Mouse (Mus musculus): ENCODE results near the gene Flii.

DNA sequence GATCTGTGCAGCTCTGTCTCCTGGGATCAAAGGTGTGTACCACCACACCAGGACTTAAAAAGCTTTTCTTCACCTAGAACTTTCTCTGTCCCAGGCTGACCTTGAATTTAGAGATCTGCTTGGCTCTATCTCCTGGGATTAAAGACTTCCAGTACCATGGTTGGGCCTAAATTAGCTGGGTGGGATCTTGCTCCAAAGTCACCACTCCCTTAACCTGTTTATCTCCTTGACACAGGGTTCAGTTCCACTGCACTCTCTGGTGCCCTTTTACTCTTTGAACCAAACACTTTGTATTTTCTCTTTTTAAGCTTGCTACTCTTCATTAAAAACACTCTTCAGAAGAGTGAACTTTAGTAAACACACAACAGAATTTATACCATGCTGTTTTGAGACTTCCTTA lies 10.4 kb upstream of the Flii start:
- TF ChIP-seq CTCF (IDR thresholded peaks at IDR 0.05; ENCODE audit: low read depth) (no peak), EP300 (IDR thresholded peaks at IDR 0.05; ENCODE audit: low read depth) (no peak)

Measured in liver, postnatal 0 days (tissue).